ENCODE assay signal across 8 mouse cellular contexts in genomic region chr5:136171363-136172341, GRCm38 (mm10). TPM values are rescaled to one million over a fixed set of nuclear protein-coding genes. Genes with fewer than 3 reads are reported as not detected.
DNase-seq lines count a peak whose midpoint lies in the region; ATAC-seq and TF ChIP-seq lines count a peak whose summit lies in the region.

No protein-coding gene starts in this region.

- WGBS in embryonic facial prominence, embryonic 11.5 days, result 40% methylated on average over 17 of the region's 17 CpGs
- 26% methylated on average over 17 of the region's 17 CpGs for WGBS in intestine, embryonic 16.5 days
- 34% methylated on average over 17 of the region's 17 CpGs for WGBS in stomach, embryonic 14.5 days

- no peak for ATAC-seq in embryonic facial prominence, embryonic 11.5 days (replicated peaks; ENCODE audit: insufficient number of reproducible peaks, low FRiP score, low TSS enrichment, low read depth)
- peak; percentile 5; the same call in 1 of the 2 replicates for ATAC-seq in intestine, embryonic 16.5 days
- 0 out of 2 replicates have a peak, but pooled peaks have one; percentile 4 for ATAC-seq in stomach, embryonic 14.5 days (ENCODE audit: insufficient number of reproducible peaks, insufficient read depth, low FRiP score, low read depth)

- H3K27ac ChIP-seq in embryonic facial prominence, embryonic 11.5 days (replicated peaks; ENCODE audit: low read depth, low read length), result no peak overlapping the region
- H3K27ac ChIP-seq in intestine, embryonic 16.5 days (ENCODE audit: low read length), result peak overlapping the region; percentile 16
- no peak overlapping the region for H3K27ac ChIP-seq in stomach, embryonic 14.5 days (ENCODE audit: low read length)

- H3K79me2 ChIP-seq in C2C12 (ENCODE audit: control insufficient read depth, insufficient read depth), result peaks cover 37% of the 10 kb centered on the region

- H3K4me1 ChIP-seq in embryonic facial prominence, embryonic 11.5 days (ENCODE audit: control insufficient read depth, insufficient read depth, low read length), result no peaks in the 10 kb centered on the region
- peaks cover 29% of the 10 kb centered on the region for H3K4me1 ChIP-seq in intestine, embryonic 16.5 days (ENCODE audit: control insufficient read depth, insufficient read depth, low read length)
- H3K4me1 ChIP-seq in stomach, embryonic 14.5 days (ENCODE audit: control insufficient read depth, insufficient read depth, low read length), result 0 out of 2 replicates have a peak, but pooled peaks cover 5% of the 10 kb centered on the region

- H3K9ac ChIP-seq in embryonic facial prominence, embryonic 11.5 days (replicated peaks; ENCODE audit: low read length), result no peak overlapping the region
- H3K9ac ChIP-seq in intestine, embryonic 16.5 days (ENCODE audit: low read depth, low read length), result peak overlapping the region; percentile 73
- H3K9ac ChIP-seq in stomach, embryonic 14.5 days (replicated peaks; ENCODE audit: low read depth, low read length), result no peak overlapping the region

- H3K36me3 ChIP-seq in C2C12 (ENCODE audit: control insufficient read depth, insufficient read depth), result peaks cover 17% of the 10 kb centered on the region
- H3K36me3 ChIP-seq in embryonic facial prominence, embryonic 11.5 days (replicated peaks; ENCODE audit: control insufficient read depth, insufficient read depth, low read depth, low read length), result no peaks in the 10 kb centered on the region
- no peaks in the 10 kb centered on the region for H3K36me3 ChIP-seq in intestine, embryonic 16.5 days (ENCODE audit: control insufficient read depth, insufficient read depth, low read length)
- no peaks in the 10 kb centered on the region for H3K36me3 ChIP-seq in stomach, embryonic 14.5 days (ENCODE audit: control insufficient read depth, insufficient read depth, low read length)

- H3K27me3 ChIP-seq in C2C12 (ENCODE audit: control insufficient read depth, insufficient read depth, insufficient read length), result no peaks in the 10 kb centered on the region
- H3K27me3 ChIP-seq in embryonic facial prominence, embryonic 11.5 days (ENCODE audit: control insufficient read depth, insufficient read depth, low read length), result no peaks in the 10 kb centered on the region
- H3K27me3 ChIP-seq in intestine, embryonic 16.5 days (replicated peaks; ENCODE audit: control insufficient read depth, insufficient read depth, low read length), result no peaks in the 10 kb centered on the region
- no peaks in the 10 kb centered on the region for H3K27me3 ChIP-seq in stomach, embryonic 14.5 days (ENCODE audit: control insufficient read depth, insufficient read depth, low read length)

- peak overlapping the region; percentile 94 for H3K4me2 ChIP-seq in embryonic facial prominence, embryonic 11.5 days (ENCODE audit: low read depth, low read length)
- H3K4me2 ChIP-seq in intestine, embryonic 16.5 days (ENCODE audit: low read depth, low read length), result peak overlapping the region; percentile 97
- H3K4me2 ChIP-seq in stomach, embryonic 14.5 days (replicated peaks; ENCODE audit: low read depth, low read length), result peak overlapping the region; percentile 98

- no peaks in the 10 kb centered on the region for H3K9me3 ChIP-seq in embryonic facial prominence, embryonic 11.5 days (replicated peaks; ENCODE audit: control insufficient read depth, low read length)
- 0 out of 2 replicates have a peak, but pooled peaks cover 4% of the 10 kb centered on the region for H3K9me3 ChIP-seq in intestine, embryonic 16.5 days (ENCODE audit: control insufficient read depth, low read length)
- 0 out of 2 replicates have a peak, but pooled peaks cover 3% of the 10 kb centered on the region for H3K9me3 ChIP-seq in stomach, embryonic 14.5 days (ENCODE audit: control insufficient read depth, low read depth, low read length)

- TF ChIP-seq CTCF in C2C12 (IDR thresholded peaks at IDR 0.05; ENCODE audit: control insufficient read depth, insufficient read depth, insufficient read length), result no peak

- H3K79me3 ChIP-seq in C2C12 (ENCODE audit: low read depth), result peaks cover 19% of the 10 kb centered on the region

- H3K4me3 ChIP-seq in C2C12 (ENCODE audit: insufficient read depth, poor library complexity, severe bottlenecking), result peak overlapping the region; percentile 63
- peak overlapping the region; percentile 64; the same call in 1 of the 2 replicates for H3K4me3 ChIP-seq in embryonic facial prominence, embryonic 11.5 days (ENCODE audit: low read depth, low read length)
- peak overlapping the region; percentile 68 for H3K4me3 ChIP-seq in intestine, embryonic 16.5 days (ENCODE audit: low read length)
- peak overlapping the region; percentile 59 for H3K4me3 ChIP-seq in stomach, embryonic 14.5 days (ENCODE audit: low read depth, low read length)

- H3ac ChIP-seq in C2C12 (ENCODE audit: control insufficient read depth, insufficient read length, low read depth), result peak overlapping the region; percentile 89

- DNase-seq in heart, adult 11 months, result peak; percentile 87
- no peak for DNase-seq in heart, adult 18-20 months
- no peak for DNase-seq in embryonic facial prominence, embryonic 11.5 days (ENCODE audit: low spot score)
- peak; percentile 39 for DNase-seq in lung, postnatal 25 days (ENCODE audit: low spot score)
- no peak for DNase-seq in cerebellum, postnatal 4 days (ENCODE audit: low spot score in 2 of 2)

TF ChIP-seq in C2C12, 6 proteins besides CTCF, POLR2A, EP300 and RAD21:
- peak; percentile 82 for TF ChIP-seq CEBPB (IDR thresholded peaks at IDR 0.05; ENCODE audit: low read depth)
- TF ChIP-seq USF1 (IDR thresholded peaks at IDR 0.05; ENCODE audit: low read depth), result peak; percentile 29
- no peak for TF ChIP-seq MYOD1 (IDR thresholded peaks at IDR 0.05; ENCODE audit: control insufficient read depth, insufficient read length, low read depth)
- TF ChIP-seq FOSL1 (IDR thresholded peaks at IDR 0.05; ENCODE audit: insufficient read depth, low read length, poor library complexity, severe bottlenecking), result no peak
- no peak for TF ChIP-seq MYOG (IDR thresholded peaks at IDR 0.05; ENCODE audit: control insufficient read depth, extremely low read depth, insufficient read length)
TF ChIP-seq in C2C12: peak in this region for 2.

RNA-seq across cellular contexts. Expression of gene Orai2, which starts 1.1 kb away (rescaled TPM):
- total RNA-seq in heart, adult 18-20 months (2021), result 1 to 10 TPM; 1.2 to 2.4 TPM
- polyA plus RNA-seq in C2C12 (2012; fragmentation: generic; extraction: Trizol), result 37.8 TPM
- 6.0 and 6.2 TPM in 2 replicates for polyA plus RNA-seq in embryonic facial prominence, embryonic 11.5 days (2014; fragmentation: Nextera tagmentation; extraction: Ambion mirVana)
- polyA plus RNA-seq in intestine, embryonic 16.5 days (2015; fragmentation: Nextera tagmentation; extraction: Ambion mirVana), result 6.3 and 7.1 TPM in 2 replicates
- 7.0 and 7.8 TPM in 2 replicates for polyA plus RNA-seq in stomach, embryonic 14.5 days (2014; fragmentation: Nextera tagmentation; extraction: Ambion mirVana)

RNA-seq across cellular contexts. Expression of gene Prkrip1, which starts 27.1 kb away (rescaled TPM):
- 10 to 100 TPM; 13.8 to 24.2 TPM for total RNA-seq in heart, adult 18-20 months (2021)
- 53.5 TPM for polyA plus RNA-seq in C2C12 (2012; fragmentation: generic; extraction: Trizol)
- polyA plus RNA-seq in embryonic facial prominence, embryonic 11.5 days (2014; fragmentation: Nextera tagmentation; extraction: Ambion mirVana), result 70.7 and 75.6 TPM in 2 replicates
- polyA plus RNA-seq in intestine, embryonic 16.5 days (2015; fragmentation: Nextera tagmentation; extraction: Ambion mirVana), result 38.5 and 44.1 TPM in 2 replicates
- 49.5 and 50.9 TPM in 2 replicates for polyA plus RNA-seq in stomach, embryonic 14.5 days (2014; fragmentation: Nextera tagmentation; extraction: Ambion mirVana)

RNA-seq across cellular contexts. Expression of gene Alkbh4, which starts 35.7 kb away (rescaled TPM):
- 1 to 10 TPM; 4.7 to 4.9 TPM for total RNA-seq in heart, adult 18-20 months (2021)
- polyA plus RNA-seq in C2C12 (2012; fragmentation: generic; extraction: Trizol), result 7.0 TPM
- polyA plus RNA-seq in embryonic facial prominence, embryonic 11.5 days (2014; fragmentation: Nextera tagmentation; extraction: Ambion mirVana), result 17.2 and 17.7 TPM in 2 replicates
- 16.7 and 17.2 TPM in 2 replicates for polyA plus RNA-seq in intestine, embryonic 16.5 days (2015; fragmentation: Nextera tagmentation; extraction: Ambion mirVana)
- polyA plus RNA-seq in stomach, embryonic 14.5 days (2014; fragmentation: Nextera tagmentation; extraction: Ambion mirVana), result 16.2 and 18.1 TPM in 2 replicates

RNA-seq across cellular contexts. Expression of gene Lrwd1, which starts 35.8 kb away (rescaled TPM):
- total RNA-seq in heart, adult 18-20 months (2021), result 1 to 10 TPM; 5.5 to 5.7 TPM
- polyA plus RNA-seq in C2C12 (2012; fragmentation: generic; extraction: Trizol), result 52.1 TPM
- 42.1 and 45.1 TPM in 2 replicates for polyA plus RNA-seq in embryonic facial prominence, embryonic 11.5 days (2014; fragmentation: Nextera tagmentation; extraction: Ambion mirVana)
- polyA plus RNA-seq in intestine, embryonic 16.5 days (2015; fragmentation: Nextera tagmentation; extraction: Ambion mirVana), result 22.3 and 22.7 TPM in 2 replicates
- 28.7 and 28.8 TPM in 2 replicates for polyA plus RNA-seq in stomach, embryonic 14.5 days (2014; fragmentation: Nextera tagmentation; extraction: Ambion mirVana)

RNA-seq across cellular contexts. Expression of gene Polr2j, which starts 55.2 kb away (rescaled TPM):
- 10 to 100 TPM; 63.7 to 78.8 TPM for total RNA-seq in heart, adult 18-20 months (2021)
- 206 TPM for polyA plus RNA-seq in C2C12 (2012; fragmentation: generic; extraction: Trizol)
- 266 and 267 TPM in 2 replicates for polyA plus RNA-seq in embryonic facial prominence, embryonic 11.5 days (2014; fragmentation: Nextera tagmentation; extraction: Ambion mirVana)
- 212 and 230 TPM in 2 replicates for polyA plus RNA-seq in intestine, embryonic 16.5 days (2015; fragmentation: Nextera tagmentation; extraction: Ambion mirVana)
- polyA plus RNA-seq in stomach, embryonic 14.5 days (2014; fragmentation: Nextera tagmentation; extraction: Ambion mirVana), result 239 and 243 TPM in 2 replicates

Comparison
In these comparisons a context has a peak if more than half of its experiments do, and no peak if none do; other contexts are left out.
1. DNase-seq: peak in heart, adult 11 months (single experiment) and lung, postnatal 25 days (single experiment); none in heart, adult 18-20 months (0 of 2), embryonic facial prominence, embryonic 11.5 days (single experiment) and cerebellum, postnatal 4 days (0 of 2).
2. Peak in every context shown above with its lines, with median percentiles within 50 percentile points of each other: H3K4me3 ChIP-seq and H3K4me2 ChIP-seq.